Mouse (Mus musculus) T-helper 17 cell (primary cell): Measurements from ENCODE around the gene Glyctk.

Experiments used
- in situ Hi-C, 2 experiments: fragments of 300-600 bp; cut with MboI, MseI; formaldehyde crosslinking; loops; 1 replicate in 1 of 2; 2 replicates in 1 of 2; pipeline ENCODE4 v1.15.1; 2025; ENCODE audit warnings: high pct_unique_total_duplicates in 2 of 2

Glyctk gene

GRCm38 (mm10) chr9:106182146-106182545 lies 24.2 kb upstream of the Glyctk start:
- in situ Hi-C loops = loop anchor here (25.0 kb wide), 2 partner anchors 705 to 1355 kb away; partner anchors contain the start of genes Cyb561d2 (in 1 of the 2), Manf (in 1 of the 2), Nprl2 (in 1 of the 2) and Rbm15b (in 1 of the 2)

- in situ Hi-C loops = loop anchor here (5.0 to 25.0 kb wide), 4 partner anchors 102 to 1357 kb away; partner anchors contain the start of genes Cyb561d2 (in 1 of the 2), Manf (in 1 of the 2), Nprl2 (in 1 of the 2) and Poc1a (in 1 of the 2)
Measured at GRCm38 (mm10) chr9:106179964-106180363, 22.0 kb upstream of the Glyctk start.

DNA sequence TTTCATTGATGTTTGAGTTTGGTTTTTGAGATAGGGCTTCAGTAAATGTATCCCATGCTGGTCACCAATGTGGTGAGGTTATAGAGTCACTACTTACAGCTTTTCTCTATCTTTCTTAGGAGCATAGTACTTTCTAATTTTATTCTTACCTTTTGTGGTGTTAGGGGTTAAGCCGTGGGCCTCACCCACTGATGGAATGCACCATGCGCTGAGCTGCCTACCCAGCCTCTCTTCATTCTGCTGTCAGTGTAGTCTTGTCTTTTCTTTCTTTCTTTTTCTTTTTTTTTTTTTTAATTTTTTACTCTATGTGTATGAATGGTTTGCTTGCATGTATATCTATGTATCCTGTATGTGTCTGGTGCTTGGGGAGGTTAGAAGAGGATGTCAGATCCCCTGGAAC lies 21.5 kb upstream of the Glyctk start:
- in situ Hi-C loops = loop anchor here (5.0 to 25.0 kb wide), 4 partner anchors 103 to 1358 kb away; partner anchors contain the start of genes Cyb561d2 (in 1 of the 2), Manf (in 1 of the 2), Nprl2 (in 1 of the 2) and Poc1a (in 1 of the 2)

GRCm38 (mm10) chr9:106177799-106178198 lies 19.9 kb upstream of the Glyctk start:
- in situ Hi-C loops = loop anchor here (5.0 to 25.0 kb wide), 4 partner anchors 105 to 1360 kb away; partner anchors contain the start of genes Cyb561d2 (in 1 of the 2), Manf (in 1 of the 2), Nprl2 (in 1 of the 2) and Poc1a (in 1 of the 2)

DNA sequence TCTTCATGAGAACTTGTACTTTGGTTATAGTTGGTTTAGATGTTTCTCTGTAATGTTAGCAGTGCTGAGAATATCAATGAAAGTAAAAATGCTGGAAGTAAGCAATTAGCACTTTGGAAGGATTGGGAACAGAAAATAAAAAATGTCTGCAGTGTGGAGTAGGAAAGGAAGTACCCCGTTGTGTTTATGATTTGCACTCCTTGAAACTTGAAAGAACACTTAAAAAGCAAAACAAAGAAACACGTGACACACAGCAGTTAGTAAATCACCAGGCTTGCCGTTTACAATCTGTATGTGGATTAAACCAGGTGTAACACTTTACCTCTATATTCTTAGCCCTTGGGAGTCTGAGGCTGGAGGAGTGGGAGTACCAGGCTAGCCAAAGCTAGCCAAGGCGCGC lies 18.8 kb upstream of the Glyctk start:
- in situ Hi-C loops = loop anchor here (5.0 to 25.0 kb wide), 4 partner anchors 106 to 1361 kb away; partner anchors contain the start of genes Cyb561d2 (in 1 of the 2), Manf (in 1 of the 2), Nprl2 (in 1 of the 2) and Poc1a (in 1 of the 2)

GRCm38 (mm10) chr9:106175552-106176200 lies 17.7 kb upstream of the Glyctk start:
- in situ Hi-C loops = loop anchor here (5.0 to 25.0 kb wide), 4 partner anchors 107 to 1362 kb away; partner anchors contain the start of genes Cyb561d2 (in 1 of the 2), Manf (in 1 of the 2), Nprl2 (in 1 of the 2) and Poc1a (in 1 of the 2)

DNA sequence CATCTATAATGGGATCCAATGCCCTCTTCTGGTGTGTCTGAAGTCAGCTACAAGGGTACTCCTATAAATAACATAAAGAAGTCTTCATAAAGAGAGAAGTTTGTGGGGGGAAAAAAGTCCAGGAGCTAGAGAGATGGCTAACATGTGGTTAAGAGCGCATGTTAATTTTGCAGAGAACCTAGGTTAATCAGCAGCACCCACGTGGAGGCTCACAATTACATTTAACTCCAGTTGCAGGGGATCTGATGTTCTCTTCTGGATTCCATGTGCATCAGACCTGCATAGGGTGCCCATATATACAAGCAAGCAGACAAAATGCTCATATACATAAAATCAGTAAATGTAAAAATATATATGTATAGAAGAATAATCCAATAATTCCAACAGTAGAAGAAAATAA lies 15.4 kb upstream of the Glyctk start:
- in situ Hi-C loops = loop anchor here in 1 of 2 experiments (10.0 kb wide), 1 partner anchor 251 kb away; the partner anchor contains the start of gene Rpl29

DNA sequence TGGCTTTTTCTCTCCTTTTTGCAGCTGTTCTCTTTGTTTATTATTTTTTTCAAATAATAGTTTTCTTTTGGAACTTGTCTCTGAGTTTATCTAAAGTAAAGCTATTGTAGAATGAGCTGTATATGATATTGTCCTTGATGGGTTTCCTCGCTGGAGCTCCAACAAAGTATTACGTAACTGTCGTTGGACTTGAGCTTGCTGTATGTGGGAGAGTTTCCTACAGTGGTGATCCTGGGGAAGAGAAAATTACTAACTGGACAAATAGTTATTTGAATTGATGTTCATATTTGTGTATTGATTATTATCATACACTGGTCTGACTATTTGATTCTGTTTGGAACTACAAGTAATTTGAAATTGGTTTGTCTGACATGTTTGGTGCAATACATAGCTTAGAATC lies 14.6 kb upstream of the Glyctk start:
- in situ Hi-C loops = loop anchor here in 1 of 2 experiments (10.0 kb wide), 1 partner anchor 252 kb away; the partner anchor contains the start of gene Rpl29

- in situ Hi-C loops = loop anchor here in 1 of 2 experiments (10.0 kb wide), 1 partner anchor 253 kb away; the partner anchor contains the start of gene Rpl29
Measured at GRCm38 (mm10) chr9:106171346-106172158, 13.6 kb upstream of the Glyctk start.

DNA sequence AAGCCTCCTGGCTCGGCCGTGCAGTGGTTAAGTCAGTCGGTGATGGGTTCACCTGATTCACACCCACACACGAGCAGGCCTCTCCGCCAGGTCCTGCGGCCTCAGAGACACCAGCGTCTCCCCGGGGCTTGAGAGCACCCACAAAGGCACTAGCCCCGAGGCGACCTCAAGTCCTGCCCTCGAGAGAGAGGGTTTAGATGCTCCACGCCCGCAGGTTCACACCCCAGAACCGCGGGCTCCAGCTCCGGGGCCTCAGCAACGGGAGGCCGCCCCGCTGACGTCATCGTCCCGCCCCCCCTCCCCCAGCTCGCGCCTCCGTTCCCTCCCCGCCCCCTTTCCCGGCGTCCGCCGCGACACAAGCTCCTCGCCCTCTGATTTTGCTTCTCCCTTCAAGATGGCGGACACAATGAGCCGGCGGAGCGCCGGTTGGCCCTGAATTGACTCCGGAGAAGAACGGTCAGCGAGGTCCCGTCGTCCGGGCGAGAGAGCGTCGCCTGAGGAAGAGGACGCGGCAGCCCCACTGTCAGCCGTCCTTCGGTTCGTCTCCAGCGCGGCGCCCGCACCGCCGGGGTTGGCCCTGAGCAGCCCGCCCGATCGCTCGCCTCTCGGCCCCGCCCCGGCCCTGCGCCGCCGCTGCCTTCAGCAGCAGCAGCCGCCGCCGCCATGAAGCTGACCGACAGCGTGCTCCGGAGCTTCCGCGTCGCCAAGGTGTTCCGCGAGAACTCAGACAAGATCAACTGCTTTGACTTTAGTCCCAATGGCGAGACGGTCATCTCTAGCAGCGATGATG lies 12.8 kb upstream of the Glyctk start, which contains the start of gene Wdr82:
Gene Wdr82, plus strand, starts transcription at position 373 of the 790 bp plus-strand sequence.
- in situ Hi-C loops = loop anchor here in 1 of 2 experiments (10.0 kb wide), 1 partner anchor 254 kb away; the partner anchor contains the start of gene Rpl29

DNA sequence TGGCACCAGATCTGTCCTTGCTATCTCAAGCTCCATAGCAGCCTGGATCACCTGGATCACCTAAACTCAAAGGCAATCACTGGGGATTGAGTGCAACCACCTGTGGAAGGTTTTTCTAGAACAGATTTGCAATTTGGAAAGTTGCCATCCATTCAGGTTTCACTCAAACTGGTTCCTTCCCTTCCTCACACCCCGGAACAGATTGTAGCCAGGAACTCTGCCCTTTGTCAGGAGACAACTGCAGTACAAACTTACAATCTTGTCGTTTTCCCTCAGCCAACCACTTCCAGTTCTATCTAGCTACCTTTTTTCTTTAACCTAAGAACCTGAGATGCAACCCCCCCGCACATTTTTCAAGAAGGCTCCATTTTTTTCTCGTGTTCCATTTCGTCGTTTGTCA lies 12.0 kb upstream of the Glyctk start:
- in situ Hi-C loops = loop anchor here (5.0 to 10.0 kb wide), 2 partner anchors 37 to 255 kb away; partner anchors contain the start of gene Rpl29 (in 1 of the 2)

GRCm38 (mm10) chr9:106169006-106169405 lies 11.1 kb upstream of the Glyctk start:
- in situ Hi-C loops = loop anchor here in 1 of 2 experiments (5.0 kb wide), 1 partner anchor 38 kb away; no protein-coding TSS in a partner anchor

DNA sequence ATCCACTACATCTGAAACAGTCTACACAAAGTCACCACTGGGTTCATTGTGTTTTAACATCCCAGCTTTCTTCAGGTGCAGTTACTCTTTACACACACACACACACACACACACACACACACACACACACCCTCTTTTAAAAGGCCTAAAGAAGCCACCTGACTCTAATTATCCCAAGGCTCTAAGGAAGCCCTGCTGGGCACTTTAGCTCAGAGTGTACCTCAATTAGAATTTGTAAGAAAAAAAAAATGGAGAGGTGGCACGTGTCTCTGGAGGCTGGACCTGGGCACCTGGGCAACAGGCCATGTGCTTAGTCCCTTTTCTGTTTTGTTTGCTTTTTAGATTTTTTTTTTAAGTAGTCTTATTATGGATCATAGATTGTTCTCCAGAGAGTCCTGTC lies 9.8 kb upstream of the Glyctk start:
- in situ Hi-C loops = loop anchor here in 1 of 2 experiments (5.0 kb wide), 1 partner anchor 40 kb away; no protein-coding TSS in a partner anchor

DNA sequence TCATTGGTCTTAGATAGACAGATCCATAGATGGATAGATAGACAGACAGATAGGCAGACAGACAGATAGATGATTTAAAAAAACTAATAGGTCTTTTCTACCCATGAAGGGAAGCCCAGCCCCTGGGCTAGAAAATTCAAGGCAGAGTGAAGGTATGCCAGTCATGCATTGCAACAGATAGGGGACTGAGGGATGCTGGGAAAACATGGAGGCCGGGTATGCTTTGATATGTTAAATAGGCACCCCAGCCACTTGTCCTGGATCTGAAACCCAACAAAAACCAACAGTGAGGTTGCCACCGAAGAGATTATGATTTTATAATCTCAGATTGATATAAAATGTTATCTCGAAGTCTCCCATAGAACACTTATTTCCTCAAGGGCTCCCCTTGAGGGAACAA lies 9.3 kb upstream of the Glyctk start:
- in situ Hi-C loops = loop anchor here in 1 of 2 experiments (5.0 kb wide), 1 partner anchor 40 kb away; no protein-coding TSS in a partner anchor

- in situ Hi-C loops = loop anchor here in 1 of 2 experiments (5.0 kb wide), 1 partner anchor 41 kb away; no protein-coding TSS in a partner anchor
Measured at GRCm38 (mm10) chr9:106166709-106167108, 8.8 kb upstream of the Glyctk start.

- in situ Hi-C loops = no loop called here
Measured at GRCm38 (mm10) chr9:106160426-106160825, 2.5 kb upstream of the Glyctk start.

DNA sequence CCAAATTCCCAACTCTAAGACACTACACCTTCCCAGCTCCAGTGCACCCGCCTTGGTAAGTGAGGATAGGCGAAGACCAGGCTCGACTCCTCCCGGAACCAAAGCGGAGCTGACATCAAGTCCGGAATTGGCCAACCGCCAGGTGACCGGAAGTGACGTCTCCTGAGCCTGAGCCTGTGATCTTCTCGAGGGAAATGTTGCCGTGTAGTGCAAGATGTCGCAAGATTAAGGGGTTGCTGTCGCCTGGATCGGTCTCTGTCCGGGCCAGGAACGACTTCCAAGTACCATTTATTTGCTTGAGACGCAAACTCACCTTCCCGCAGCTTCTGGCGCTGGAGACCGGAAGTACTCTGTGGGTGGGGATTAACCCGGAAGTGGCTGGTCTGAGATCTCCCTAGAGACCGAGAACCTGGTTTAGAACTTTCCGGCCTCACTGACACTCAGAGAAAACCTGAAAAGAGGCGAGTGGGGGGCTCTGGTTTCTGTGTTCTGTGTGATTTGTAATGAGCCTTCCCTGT lies 1.9 kb upstream of the Glyctk start:
- in situ Hi-C loops = loop anchor here in 1 of 2 experiments (10.0 kb wide), 2 partner anchors 1105 to 1885 kb away; partner anchors contain the start of gene Mrpl3

DNA sequence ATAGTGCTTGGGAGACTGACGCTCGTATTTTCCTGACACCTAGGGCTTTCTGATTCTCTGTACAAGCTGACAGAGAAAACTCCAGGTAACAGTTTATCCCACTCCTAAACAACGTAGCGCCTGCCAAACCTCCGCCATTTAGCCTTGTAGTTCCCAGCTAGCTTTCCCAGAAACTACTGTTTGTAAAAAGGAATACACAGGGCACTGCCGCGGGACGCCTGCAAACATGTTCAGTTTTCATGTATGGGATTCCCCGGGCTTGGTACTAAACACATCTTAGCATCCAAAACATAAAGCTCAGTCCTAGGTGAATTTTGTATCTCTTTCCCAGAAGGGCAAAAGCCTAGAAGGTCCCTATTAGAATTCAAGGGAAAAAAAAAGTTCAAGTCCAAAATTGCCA lies 1.3 kb upstream of the Glyctk start:
- in situ Hi-C loops = loop anchor here in 1 of 2 experiments (10.0 kb wide), 2 partner anchors 1104 to 1884 kb away; partner anchors contain the start of gene Mrpl3

DNA sequence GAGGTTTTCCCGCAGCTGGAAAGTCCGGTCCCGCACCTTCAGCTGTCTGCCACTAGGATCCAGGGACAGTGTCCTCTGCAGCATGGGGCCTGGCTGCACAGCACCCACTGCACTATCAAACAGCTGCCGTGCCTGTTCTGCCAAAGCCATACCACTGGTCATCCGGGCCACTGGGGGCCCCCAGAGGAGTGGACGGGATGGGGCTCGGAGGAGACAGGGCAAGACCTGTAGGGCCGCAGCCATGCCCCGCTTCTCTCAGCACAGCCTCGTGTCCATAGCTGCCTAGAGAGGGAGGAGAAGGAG lies 364 bp downstream of the Glyctk start:
- in situ Hi-C loops = loop anchor here in 1 of 2 experiments (10.0 kb wide), 2 partner anchors 1103 to 1883 kb away; partner anchors contain the start of gene Mrpl3
